Mouse (Mus musculus) stomach, embryonic 15.5 days (tissue): ENCODE measurements around the gene Zmym5. TPM values are rescaled to one million over a fixed set of nuclear protein-coding genes. Genes with fewer than 3 reads are reported as not detected.
"Not testable (repeated sequence)": the region's sequence is repeated elsewhere in the genome, so short reads cannot be mapped to it uniquely, and the experiment has no call there.

Source experiments
- ATAC-seq: fragments of 200-750 bp; cut with Nextera tagmentation; 2 replicates; pipeline ENCODE4 v1.8.0; 2017; ENCODE audit warnings: low read depth, moderate number of reproducible peaks, moderate TSS enrichment; ENCODE audit not compliant: insufficient read depth, low FRiP score
- H3K27ac ChIP-seq: fragments of 300-500 bp; sonication (generic); 2 replicates; pipeline ENCODE4 v1.5.1; 2015; ENCODE audit warnings: mild to moderate bottlenecking, inconsistent platforms
- H3K27me3 ChIP-seq: fragments of 300-500 bp; sonication (generic); replicated peaks from 2 replicates; pipeline ENCODE4 v1.6.1; 2015; ENCODE audit warnings: inconsistent platforms
- H3K36me3 ChIP-seq: fragments of 300-500 bp; sonication (generic); 2 replicates; pipeline ENCODE4 v1.6.1; 2015; ENCODE audit warnings: inconsistent platforms
- H3K4me1 ChIP-seq: fragments of 300-500 bp; sonication (generic); 2 replicates; pipeline ENCODE4 v1.6.1; 2015; ENCODE audit warnings: inconsistent platforms
- H3K4me2 ChIP-seq: fragments of 300-500 bp; sonication (generic); 2 replicates; pipeline ENCODE4 v1.6.1; 2015; ENCODE audit warnings: mild to moderate bottlenecking, inconsistent platforms
- H3K4me3 ChIP-seq: fragments of 300-500 bp; sonication (generic); replicated peaks from 2 replicates; pipeline ENCODE4 v1.5.1; 2015; ENCODE audit warnings: inconsistent platforms
- H3K9ac ChIP-seq: fragments of 300-500 bp; sonication (generic); 2 replicates; pipeline ENCODE4 v1.6.1; 2015; ENCODE audit warnings: inconsistent platforms
- H3K9me3 ChIP-seq: fragments of 300-500 bp; sonication (generic); 2 replicates; pipeline ENCODE4 v1.6.1; 2016; ENCODE audit warnings: inconsistent platforms
- WGBS: fragments of 180-500 bp; shearing (Covaris S2); methylation state at CpG from one replicate; pipeline ENCODE4 v1.1.7; 2015; 5-methylcytosine and 5-hydroxymethylcytosine counted together
- polyA plus RNA-seq: library from polyadenylated mRNA; unstranded; fragments of >200 nt; fragmentation: Nextera tagmentation; extraction: Ambion mirVana; gene quantifications from 2 replicates; pipeline ENCODE4 v1.2.1, GENCODE M21; 2015

Zmym5 gene
- polyA plus RNA-seq, result 21.9 and 25.4 TPM in 2 replicates

DNA sequence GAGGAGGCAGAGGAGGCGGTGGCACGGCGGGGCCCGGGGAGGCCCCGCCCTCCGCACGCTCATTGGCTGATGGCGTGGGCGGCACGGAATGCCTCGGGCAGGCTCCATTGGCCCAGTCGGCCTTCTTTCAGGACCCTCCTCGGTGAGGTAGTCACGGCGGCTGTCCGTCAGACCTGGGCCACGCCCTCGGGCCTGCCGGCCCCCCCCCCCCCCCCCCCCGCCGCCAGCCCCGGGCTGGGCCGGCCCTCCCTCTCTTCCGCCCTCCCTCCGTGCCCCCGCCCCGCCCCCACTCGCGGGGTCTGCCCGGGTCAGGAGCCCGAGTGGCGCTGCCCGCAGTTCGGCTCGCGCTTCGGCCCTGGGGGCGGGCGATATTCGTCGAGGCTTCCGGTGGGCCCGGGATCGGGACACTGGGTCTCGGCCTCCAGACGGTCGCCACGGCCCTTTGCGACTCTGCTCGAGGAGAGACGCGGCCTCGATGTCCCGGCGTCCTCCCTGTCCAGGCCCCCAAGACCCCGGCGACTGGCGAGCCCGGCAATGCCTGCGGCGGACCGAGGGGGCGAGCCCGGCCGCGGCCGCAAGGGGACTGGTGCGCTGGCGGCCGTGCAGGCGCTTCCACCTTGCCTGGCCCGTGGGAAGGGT is at the start of gene Zmym5:
Zmym5 (minus strand) TSS at position 16 of the 639 bp plus-strand sequence.
- H3K4me3 ChIP-seq, result peak within 1 kb of the TSS; percentile 67
- WGBS, result under 1% methylated on average over 39 of the region's 72 CpGs
- H3K9ac ChIP-seq, result peak within 1 kb of the TSS; percentile 54
- ATAC-seq, result peak; percentile 98
- H3K27ac ChIP-seq, result peak within 1 kb of the TSS; percentile 96
- H3K4me2 ChIP-seq, result peak within 1 kb of the TSS; percentile 81
- H3K36me3 ChIP-seq, H3K4me1 ChIP-seq, H3K27me3 ChIP-seq, H3K9me3 ChIP-seq: not testable (repeated sequence)

DNA sequence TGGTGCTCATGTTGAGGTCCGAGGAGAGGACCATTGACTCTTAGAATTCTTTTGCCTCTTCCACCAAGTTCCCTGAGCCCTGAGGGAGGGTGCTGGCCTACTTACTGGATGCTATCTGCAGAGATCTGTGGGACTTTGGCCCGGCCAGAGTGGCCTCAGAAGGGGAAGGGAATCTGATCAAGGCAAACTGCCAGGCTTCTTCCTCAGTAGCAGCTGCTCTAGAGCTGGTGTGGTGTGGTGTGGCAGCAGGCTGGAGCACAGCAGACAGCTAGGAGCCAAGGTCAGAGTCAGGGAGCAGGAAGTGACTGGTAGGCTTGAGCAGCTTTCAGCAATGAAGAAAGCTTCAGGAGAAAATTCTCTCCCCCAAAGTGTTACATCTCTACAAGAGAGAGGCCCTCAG is 38.2 kb upstream of the Zmym5 start:
- H3K4me3 ChIP-seq, result no peak overlapping the region
- WGBS, result 63% methylated on average over 2 of the region's 2 CpGs
- no peak overlapping the region for H3K27ac ChIP-seq
- ATAC-seq, result no peak
- no peaks in the 10 kb centered on the region for H3K27me3 ChIP-seq
- H3K9me3 ChIP-seq, result peaks cover 8% of the 10 kb centered on the region; the same call in 1 of the 2 replicates
- no peaks in the 10 kb centered on the region for H3K4me1 ChIP-seq
- no peak overlapping the region for H3K4me2 ChIP-seq
- H3K9ac ChIP-seq, result no peak overlapping the region
- no peaks in the 10 kb centered on the region for H3K36me3 ChIP-seq

DNA sequence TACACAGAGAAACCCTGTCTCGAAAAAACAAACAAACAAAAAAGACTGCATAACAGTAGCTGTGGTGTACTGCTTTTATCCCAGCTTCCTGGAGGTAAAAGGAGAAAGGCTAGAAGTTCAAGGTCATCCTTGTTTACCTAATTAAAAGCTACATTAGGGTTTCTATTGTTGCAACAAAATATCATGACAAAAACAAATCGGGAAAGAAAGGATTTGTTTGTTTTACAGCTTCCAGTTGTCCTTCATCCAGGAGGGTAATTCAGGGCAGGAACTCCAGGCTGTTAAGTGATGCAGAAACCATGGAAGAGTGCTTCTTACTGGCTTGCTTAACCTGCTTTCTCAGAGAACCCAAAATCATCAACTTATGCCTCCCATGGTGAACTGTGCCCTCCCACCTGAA is 36.8 kb upstream of the Zmym5 start:
- WGBS, result 49% methylated on average over 2 of the region's 2 CpGs
- H3K4me2 ChIP-seq, result no peak overlapping the region
- ATAC-seq, result no peak
- H3K27ac ChIP-seq, result no peak overlapping the region
- H3K4me3 ChIP-seq, result no peak overlapping the region
- no peaks in the 10 kb centered on the region for H3K4me1 ChIP-seq
- no peaks in the 10 kb centered on the region for H3K9me3 ChIP-seq
- H3K27me3 ChIP-seq, result no peaks in the 10 kb centered on the region
- H3K9ac ChIP-seq, result no peak overlapping the region
- no peaks in the 10 kb centered on the region for H3K36me3 ChIP-seq

DNA sequence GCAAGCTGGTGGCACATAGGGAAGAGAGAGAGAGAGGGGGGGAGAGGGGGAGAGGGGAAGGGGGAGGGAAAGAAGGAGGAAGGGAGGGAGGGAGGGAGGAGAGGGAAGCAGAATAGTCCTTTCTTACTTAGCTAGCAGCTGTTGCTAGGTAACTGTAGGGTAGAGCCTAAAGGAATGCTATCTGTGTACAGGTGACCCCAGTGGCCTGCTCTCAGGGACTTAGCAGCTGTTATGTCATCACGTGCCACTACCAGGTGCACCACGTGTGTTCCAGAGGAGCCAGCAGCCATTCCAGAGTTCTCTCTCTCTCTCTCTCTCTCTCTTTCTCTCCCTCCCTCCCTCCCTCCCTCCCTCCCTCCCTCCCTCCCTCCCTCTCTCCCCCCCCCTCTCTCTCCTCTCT is 33.0 kb upstream of the Zmym5 start:
- H3K4me3 ChIP-seq, result no peak overlapping the region
- ATAC-seq, result no peak
- no peak overlapping the region for H3K4me2 ChIP-seq
- no peaks in the 10 kb centered on the region for H3K36me3 ChIP-seq
- WGBS, result 20% methylated on average over 2 of the region's 2 CpGs
- no peak overlapping the region for H3K9ac ChIP-seq
- no peaks in the 10 kb centered on the region for H3K27me3 ChIP-seq
- no peaks in the 10 kb centered on the region for H3K4me1 ChIP-seq
- H3K27ac ChIP-seq, result no peak overlapping the region
- H3K9me3 ChIP-seq, result no peaks in the 10 kb centered on the region

DNA sequence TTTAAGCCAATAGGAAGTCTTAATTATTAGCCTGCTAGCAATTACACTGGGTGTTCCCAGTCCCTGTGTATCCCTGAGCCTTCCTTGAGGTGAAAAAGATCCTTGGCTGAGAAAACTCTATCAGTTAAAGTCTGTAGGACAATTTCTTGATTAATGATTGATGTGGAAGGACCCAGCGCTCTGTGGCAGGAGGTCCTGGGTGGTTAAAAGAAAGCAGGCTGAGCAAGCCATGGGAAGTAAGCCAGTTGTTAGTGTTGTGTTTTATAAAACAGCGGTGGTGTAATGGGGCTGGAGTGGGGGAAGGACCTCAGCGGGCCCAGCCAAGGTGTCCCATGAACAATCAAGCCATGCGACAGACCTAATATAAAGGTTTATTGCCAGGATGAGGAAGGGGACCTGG is 32.5 kb upstream of the Zmym5 start:
- H3K4me1 ChIP-seq, result no peaks in the 10 kb centered on the region
- no peak for ATAC-seq
- 50% methylated on average over 4 of the region's 4 CpGs for WGBS
- no peaks in the 10 kb centered on the region for H3K27me3 ChIP-seq
- no peak overlapping the region for H3K9ac ChIP-seq
- no peaks in the 10 kb centered on the region for H3K9me3 ChIP-seq
- H3K27ac ChIP-seq, result no peak overlapping the region
- no peaks in the 10 kb centered on the region for H3K36me3 ChIP-seq
- H3K4me3 ChIP-seq, result no peak overlapping the region
- no peak overlapping the region for H3K4me2 ChIP-seq

DNA sequence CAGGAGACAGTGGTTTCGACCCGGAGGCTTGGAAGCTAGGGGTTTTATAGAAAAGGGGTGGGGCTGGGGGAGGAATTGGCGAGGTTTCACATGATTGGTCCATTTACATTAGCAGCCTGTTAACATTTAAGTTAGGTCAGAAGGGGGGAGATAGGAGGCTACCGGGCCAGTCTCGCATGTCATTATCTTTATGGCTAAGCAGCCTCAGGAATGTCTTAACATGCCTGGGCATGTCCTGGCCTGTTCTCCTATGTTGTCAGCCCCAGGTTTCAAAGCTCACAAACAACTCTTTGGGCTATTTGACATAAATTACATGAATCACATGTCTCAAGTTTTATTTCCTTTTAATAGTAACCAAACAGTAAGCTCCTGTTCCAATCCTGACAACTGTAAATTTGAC is 23.1 kb upstream of the Zmym5 start:
- not testable (repeated sequence) for H3K4me2 ChIP-seq, H3K9ac ChIP-seq, H3K27ac ChIP-seq, ATAC-seq, H3K27me3 ChIP-seq, H3K4me1 ChIP-seq, H3K36me3 ChIP-seq, H3K9me3 ChIP-seq, H3K4me3 ChIP-seq
- WGBS, result 85% methylated on average over 5 of the region's 5 CpGs

DNA sequence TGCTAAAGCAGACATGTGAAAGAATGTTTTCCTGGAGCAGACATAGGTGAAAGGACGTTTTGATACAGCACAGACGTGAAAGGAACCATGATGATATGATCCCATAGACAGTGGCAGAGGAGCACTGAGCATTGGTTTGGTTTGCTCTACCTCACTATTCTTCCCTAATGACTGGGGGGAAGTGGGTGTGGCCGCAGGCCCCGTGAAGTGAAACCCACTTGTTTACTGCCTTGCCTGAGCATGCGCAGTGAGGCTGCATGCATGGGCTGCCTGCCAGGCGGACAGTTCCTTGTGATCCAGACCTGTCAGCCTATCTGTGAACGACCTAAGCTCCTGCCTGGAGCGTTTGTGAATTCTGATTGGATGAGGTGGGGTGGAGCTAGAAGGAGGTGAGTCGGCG is 21.7 kb upstream of the Zmym5 start:
- not testable (repeated sequence) for H3K4me3 ChIP-seq, H3K4me2 ChIP-seq, H3K9ac ChIP-seq, ATAC-seq, H3K9me3 ChIP-seq, H3K27me3 ChIP-seq, H3K36me3 ChIP-seq, H3K4me1 ChIP-seq
- H3K27ac ChIP-seq, result peak overlapping the region; percentile 21; the same call in 1 of the 2 replicates
- 68% methylated on average over 10 of the region's 10 CpGs for WGBS

DNA sequence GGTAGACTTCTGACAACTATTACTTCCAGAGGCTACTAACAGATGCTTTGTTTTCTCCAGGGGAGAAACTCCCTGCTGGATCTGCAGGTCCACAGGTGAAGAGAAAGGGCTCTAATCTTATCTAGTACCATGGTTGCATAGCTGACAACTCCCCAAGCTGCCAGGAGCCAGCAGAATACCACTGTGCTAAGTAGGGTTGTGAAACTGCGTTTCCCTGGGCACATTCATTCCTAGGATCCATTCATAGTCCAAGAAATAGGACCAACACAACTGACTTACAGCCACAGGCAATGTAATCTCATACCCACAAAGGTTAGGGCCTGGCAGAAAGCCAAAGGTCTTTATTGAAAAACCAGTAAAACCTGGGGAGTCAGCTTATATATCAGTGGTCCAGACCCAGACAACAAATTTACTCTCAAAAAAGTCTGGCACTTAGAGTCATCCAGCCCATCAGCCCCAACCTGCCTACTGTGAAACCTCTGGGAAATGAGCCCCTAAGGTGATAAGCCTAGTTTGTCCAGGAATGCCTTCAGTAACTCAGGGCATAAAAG is 21.1 kb upstream of the Zmym5 start:
- Histone ChIP-seq H3K4me3 (no peak overlapping the region), H3K4me1 (0 out of 2 replicates have a peak, but pooled peaks cover 5% of the 10 kb centered on the region), H3K4me2 (no peak overlapping the region), H3K36me3 (no peaks in the 10 kb centered on the region), H3K27ac (peak overlapping the region; percentile 52; the same call in 1 of the 2 replicates), H3K9ac (no peak overlapping the region), H3K9me3 (no peaks in the 10 kb centered on the region), H3K27me3 (no peaks in the 10 kb centered on the region)
- ATAC-seq, result peak; percentile 63
- 57% methylated on average over 1 of the region's 1 CpGs for WGBS

DNA sequence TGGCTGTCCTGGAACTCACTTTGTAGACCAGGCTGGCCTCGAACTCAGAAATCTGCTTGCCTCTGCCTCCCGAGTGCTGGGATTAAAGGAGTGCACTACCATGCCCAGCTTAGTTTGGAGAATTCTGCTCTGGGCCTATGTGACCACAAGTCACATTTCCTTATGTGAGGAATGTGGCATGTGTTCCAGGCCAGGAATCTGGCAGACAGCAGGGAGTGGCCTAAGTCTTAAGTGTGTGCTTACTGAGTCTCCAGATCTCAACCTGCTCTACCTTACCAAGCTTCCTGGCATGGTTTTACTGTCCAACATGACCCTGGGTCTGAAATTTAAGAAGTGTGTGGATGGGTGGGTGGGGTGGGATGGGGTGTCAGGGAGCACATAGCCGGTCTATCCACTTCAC is 20.6 kb upstream of the Zmym5 start:
- Histone ChIP-seq H3K4me3 (no peak overlapping the region), H3K9ac (no peak overlapping the region), H3K36me3 (no peaks in the 10 kb centered on the region), H3K27ac (peak overlapping the region; percentile 52; the same call in 1 of the 2 replicates), H3K4me1 (0 out of 2 replicates have a peak, but pooled peaks cover 5% of the 10 kb centered on the region), H3K4me2 (no peak overlapping the region), H3K9me3 (no peaks in the 10 kb centered on the region), H3K27me3 (no peaks in the 10 kb centered on the region)
- 80% methylated on average over 3 of the region's 3 CpGs for whole genome bisulfite sequencing
- no peak; the same call in 1 of the 2 replicates for ATAC-seq

DNA sequence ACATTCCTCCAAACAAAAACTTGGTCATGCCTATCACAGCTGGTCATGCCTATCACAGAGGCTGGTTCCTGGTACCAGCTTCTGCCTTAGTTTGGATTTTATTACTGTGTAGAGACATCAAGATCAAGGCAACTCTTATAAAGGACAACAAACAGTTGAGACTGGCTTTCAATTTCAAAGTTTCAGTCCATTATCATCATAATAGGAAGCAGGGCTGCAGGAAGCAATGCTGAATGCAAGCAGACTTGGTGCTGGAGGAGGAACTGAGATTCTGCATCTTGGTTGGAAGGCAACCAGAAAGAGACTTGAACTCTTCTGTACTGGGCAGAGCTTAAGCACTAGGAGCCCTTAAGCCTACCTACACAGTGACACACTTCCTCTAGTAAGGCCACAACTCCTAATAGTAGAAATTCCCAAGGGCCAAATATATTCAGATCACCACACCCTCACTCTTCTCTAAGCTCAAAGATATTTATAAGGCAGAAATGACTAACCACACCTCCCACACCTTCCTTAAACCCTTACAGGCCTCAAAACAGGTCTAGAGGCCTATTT is 19.1 kb upstream of the Zmym5 start:
- Histone ChIP-seq H3K4me2 (no peak overlapping the region), H3K9ac (no peak overlapping the region)
- no peak for ATAC-seq

DNA sequence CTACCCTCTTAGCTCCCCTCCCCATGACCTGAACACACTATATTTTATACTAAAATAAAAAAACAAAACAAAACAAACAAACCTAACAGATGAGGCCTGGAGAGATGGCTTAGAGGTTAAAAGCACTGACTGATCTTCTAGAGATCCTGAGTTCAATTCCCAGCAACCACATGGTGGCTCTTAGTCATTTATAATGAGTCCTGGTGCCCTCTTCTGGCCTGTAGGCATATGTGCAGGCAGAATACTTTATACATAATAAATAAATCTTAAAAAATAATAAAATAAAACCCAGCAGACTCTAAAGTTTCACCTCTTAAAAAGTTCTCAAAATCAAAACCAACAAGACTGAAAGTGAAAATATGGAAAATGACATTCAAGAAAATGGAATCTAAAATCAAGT is 13.0 kb upstream of the Zmym5 start:
- H3K27me3 ChIP-seq, result no peaks in the 10 kb centered on the region
- H3K4me1 ChIP-seq, result no peaks in the 10 kb centered on the region
- H3K9me3 ChIP-seq, result no peaks in the 10 kb centered on the region
- no peak overlapping the region for H3K4me3 ChIP-seq
- H3K9ac ChIP-seq, result no peak overlapping the region
- H3K36me3 ChIP-seq, result no peaks in the 10 kb centered on the region
- no peak for ATAC-seq
- H3K4me2 ChIP-seq, result no peak overlapping the region
- no peak overlapping the region for H3K27ac ChIP-seq

More for the DNA sequence above, 19.1 kb upstream of the Zmym5 start:
- Histone ChIP-seq H3K9me3 (no peaks in the 10 kb centered on the region), H3K27ac (no peak overlapping the region), H3K4me3 (no peak overlapping the region), H3K36me3 (no peaks in the 10 kb centered on the region), H3K4me1 (0 out of 2 replicates have a peak, but pooled peaks cover 5% of the 10 kb centered on the region), H3K27me3 (no peaks in the 10 kb centered on the region)

DNA sequence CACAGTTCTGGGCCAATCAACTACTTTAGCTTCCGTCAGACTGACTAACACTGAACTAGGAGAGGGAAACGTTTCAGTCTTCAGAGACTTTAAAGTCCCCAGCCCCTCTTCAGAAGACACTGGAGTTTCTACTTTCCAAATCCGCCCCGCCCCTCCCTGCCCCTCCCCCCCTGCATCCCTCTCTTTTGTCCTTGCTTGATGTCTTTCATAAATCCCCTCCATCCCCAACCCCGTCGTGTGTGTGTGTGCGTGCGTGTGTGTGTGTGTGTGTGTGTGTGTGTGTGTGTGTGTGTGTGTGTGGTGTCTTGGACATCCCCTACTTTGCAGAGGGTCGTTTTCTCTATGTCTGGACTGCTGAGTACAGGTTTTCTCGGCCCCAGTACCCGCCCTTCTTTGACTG is 6.1 kb upstream of the Zmym5 start:
- Histone ChIP-seq H3K4me1 (0 out of 2 replicates have a peak, but pooled peaks cover 8% of the 10 kb centered on the region), H3K9ac (no peak overlapping the region), H3K27ac (peak overlapping the region; percentile 26; the same call in 1 of the 2 replicates), H3K27me3 (no peaks in the 10 kb centered on the region), H3K36me3 (no peaks in the 10 kb centered on the region), H3K4me2 (peak overlapping the region; percentile 21; the same call in 1 of the 2 replicates), H3K4me3 (no peak overlapping the region), H3K9me3 (no peaks in the 10 kb centered on the region)
- ATAC-seq, result 0 out of 2 replicates have a peak, but pooled peaks have one; percentile 31
- 8% methylated on average over 11 of the region's 11 CpGs for WGBS
